Mouse (Mus musculus) frontal cortex, postnatal 25 days (tissue): Measurements from ENCODE around the gene Hivep1.

Experiments
- DNase-seq, 2 experiments: peaks; one replicate each; pipeline ENCODE4 v3.0.0; 2022; ENCODE audit warnings: low spot score in 2 of 2

The Hivep1 gene

DNA sequence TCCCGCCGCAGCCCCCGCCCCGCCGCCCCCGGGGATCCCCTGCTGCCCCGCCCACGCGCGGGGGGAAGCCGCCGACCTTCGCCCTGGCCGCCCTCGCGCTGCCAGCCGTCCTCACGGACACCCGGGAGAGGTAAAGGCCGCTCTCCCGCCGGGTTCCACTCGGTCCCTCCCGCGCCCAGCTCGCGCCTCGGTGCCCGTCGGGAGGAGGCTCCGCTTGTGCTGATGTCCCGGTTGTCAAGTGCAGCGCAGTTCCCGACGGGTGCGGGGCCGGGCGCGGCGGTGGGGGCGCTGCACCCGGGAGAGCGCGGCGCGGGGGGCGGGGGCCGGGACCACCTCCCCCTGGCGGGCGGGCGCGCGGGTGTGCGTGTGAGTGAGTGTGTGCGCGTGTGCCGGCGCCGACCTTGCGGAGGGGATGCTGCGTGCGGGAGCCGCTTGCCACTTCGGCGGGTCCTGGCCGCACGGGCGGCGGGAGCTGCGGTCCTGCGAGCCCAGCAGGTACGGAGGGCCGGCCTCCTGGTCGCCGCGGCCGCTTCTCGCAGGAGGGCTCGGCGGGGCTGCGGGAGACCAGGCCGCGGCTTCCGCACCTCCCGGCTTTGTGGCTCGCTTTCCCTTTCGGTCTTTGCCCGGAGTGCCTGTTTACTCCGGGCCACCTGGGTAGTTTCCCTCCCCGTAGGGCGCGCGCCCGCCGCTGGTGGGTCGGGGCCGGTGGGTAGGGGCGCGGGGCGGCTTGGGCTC is at the start of gene Hivep1:
Hivep1 (plus strand) TSS at position 61 of the 735 bp plus-strand sequence.
- peak; percentile 36 to 49 for DNase-seq

DNA sequence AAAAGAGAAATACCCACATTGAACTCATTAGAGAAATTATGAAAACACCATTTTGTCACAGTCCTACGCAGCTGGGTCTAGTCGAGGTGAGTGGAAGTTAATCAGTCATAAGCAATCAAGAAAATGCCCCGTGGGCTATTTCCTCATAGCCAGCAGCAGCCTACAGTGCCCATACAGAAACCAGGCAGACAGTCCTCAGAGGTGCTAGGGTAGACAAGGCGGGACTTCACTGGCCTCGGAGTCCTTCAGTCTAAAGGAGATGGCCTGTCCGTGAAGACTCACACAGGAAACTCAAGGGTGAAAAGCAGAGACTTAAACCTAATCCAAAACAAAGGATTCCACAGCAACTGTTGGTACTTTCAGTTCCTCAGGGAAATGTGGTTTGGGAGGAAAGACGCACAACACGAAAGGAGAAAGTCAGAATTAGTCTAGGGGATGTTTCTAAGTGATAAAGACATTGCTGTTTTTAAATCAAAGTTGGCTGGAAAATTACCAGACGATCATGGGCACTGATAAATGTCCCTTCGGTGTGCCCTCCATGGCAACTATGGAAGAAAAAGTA is 36.3 kb upstream of the Hivep1 start:
- no peak for DNase-seq

DNA sequence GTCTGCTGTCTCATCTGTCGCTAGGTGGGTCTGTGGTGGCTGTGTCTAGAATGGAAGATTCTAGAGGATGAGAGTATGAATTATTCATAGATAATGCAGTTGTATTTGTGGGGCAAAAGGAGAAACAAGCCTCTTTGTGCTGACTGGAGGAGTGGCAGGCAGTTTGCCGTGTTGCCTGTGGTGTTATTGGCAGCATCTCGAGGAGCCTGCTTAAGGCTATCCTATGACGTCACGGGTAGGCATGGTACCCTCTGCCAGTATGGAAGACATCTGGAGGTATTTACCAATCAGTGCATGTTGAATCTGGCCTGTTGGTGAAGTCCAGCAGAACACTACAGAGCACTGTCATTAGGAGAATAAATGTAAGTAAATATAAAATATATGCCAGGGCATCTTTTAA is 35.6 kb upstream of the Hivep1 start:
- DNase-seq, result no peak

DNA sequence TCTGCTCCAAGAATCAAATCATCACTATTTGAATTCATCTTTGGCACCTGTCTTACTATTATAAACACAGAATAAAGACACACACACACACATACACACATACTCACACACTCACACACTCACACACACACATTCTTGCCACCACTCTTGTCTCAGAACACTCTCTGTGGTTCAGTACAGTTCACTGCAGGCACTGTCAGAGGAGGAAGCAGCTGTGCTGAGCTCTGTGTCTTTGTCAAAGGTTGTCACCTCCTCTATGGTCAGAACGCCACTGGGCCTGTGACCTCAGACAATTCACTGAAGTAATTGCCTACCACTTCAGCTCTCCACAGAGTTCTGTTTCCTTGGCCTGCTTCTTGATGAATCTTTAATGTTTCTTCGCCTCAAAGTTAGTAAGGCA is 33.5 kb upstream of the Hivep1 start:
- DNase-seq, result no peak

DNA sequence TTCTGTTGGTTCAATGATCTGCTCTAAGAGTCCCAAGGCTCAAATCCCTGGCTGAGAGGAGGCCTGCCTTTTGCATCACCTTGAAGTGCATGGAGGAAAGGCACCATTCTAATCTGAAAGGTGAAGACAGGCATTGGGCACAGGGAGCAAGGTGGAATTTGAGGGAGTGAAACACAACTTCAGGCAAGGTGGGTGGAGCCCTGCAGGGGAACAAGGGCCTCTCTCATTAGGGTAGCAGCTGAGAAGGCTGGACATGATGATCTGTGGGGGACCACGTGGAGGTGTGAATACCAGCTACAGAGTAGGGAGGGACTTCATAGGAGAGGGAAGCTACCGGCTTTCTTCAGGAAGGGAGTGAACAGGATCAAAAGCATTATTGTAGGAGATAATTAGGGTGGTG is 10.6 kb upstream of the Hivep1 start:
- DNase-seq, result no peak

DNA sequence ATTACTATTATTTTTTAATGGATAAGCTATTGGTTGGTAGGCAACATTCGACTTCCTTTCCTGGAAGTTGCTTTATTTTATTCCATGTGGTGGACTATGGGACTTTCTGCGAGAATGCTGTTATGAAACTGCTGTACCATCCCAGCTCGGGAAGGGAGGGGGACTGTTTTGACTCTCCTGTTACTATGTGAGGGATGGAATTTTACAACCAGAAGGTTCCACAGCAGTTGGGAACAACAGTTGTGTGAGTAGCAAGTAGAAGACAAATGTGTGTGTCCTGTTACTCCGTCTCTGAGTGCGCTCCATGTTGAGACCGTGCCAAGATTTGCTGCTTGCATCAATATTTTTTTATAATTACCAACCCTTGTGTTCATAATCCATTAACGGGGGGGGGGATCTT is 8.4 kb upstream of the Hivep1 start:
- DNase-seq, result no peak

DNA sequence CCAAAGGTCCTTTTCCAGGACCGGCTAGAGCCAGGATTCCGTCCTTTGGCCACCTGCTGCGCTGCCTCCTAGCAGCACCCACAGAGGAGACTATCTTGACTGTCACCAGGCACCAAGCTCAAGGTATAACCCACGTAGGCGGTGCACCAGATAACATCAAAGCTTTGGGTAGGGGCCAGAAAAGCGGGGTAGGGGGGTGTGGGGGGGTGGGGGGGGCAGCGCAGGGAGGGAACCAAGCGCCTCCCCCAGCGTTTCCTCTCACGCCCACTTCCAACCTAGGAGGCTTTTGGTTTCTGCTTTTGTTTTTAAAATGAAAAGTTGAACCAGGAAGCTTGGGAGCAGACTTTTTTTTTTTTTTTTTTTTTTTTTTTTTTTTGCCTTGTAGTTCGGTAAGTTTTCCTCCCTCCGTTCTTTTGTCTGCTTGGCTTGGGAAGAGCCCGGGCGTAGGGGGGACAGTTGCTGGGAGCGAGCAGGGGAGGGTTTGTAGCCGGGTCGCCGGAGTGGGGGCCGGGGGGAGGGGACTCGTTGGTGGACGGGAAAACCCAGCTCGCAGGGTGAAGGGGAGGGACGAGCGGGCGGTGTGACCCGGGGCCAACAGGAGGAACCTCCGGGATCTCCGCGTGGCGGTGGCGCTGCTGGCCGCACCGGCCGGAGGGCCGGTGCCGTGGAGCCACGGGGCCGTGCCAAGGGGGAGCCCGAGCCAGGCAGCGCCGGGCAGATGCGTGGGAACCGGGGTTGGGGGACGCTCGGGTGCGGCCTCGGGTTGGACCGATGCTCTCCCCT is 2.6 kb upstream of the Hivep1 start:
- peak; percentile 32 to 33 for DNase-seq

DNA sequence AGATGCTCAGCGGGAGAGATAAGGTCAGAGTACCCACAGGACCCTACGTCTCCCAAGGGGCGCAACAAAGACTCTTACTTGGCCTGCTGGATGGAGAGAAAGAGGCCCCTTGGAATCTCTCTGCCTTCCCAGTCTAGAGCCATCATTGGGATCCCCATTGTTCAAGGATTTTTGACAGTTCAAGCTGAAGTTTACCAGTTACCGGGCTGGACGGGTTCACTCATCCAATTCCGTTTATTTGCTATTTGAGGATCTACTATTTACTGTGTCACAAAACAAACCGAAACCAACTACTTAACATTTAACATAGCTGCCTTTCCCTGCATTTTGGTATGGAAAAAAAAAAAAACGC is 2.1 kb upstream of the Hivep1 start:
- DNase-seq, result no peak

DNA sequence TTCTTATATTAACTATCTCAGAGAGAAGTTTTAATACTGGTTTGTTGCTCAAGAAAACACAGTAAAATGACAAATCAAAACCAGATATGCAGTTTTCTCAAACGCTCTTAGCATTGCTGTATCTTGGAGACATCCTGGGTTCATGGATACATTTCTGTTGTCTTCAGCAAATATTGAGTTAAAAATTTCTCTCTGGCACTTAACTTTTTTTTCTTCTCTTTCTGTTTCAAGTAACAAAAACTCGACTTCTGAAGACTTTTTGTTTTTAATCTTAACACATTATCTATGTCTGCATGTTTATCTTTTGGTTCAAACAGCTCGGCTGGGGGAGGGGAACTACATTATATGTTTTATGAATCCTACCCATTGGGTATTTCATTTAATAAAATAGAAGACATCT is 1.7 kb upstream of the Hivep1 start:
- DNase-seq, result no peak

DNA sequence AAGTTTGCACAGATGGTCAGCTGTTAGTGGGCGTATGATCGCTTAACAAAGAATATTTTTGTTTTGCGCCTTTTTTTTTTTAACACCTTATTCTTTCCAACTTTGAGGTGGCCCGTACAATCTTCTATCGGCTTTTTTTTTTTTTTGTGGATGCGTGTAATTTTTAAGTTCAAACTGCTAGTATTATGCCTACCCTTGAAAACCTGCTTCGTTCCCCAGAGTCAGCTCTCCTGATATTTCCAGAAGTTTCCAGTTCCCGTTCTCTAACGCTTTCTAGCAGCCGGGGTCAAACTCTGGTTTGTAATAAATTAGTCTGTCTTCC is 980 bp upstream of the Hivep1 start:
- no peak for DNase-seq

DNA sequence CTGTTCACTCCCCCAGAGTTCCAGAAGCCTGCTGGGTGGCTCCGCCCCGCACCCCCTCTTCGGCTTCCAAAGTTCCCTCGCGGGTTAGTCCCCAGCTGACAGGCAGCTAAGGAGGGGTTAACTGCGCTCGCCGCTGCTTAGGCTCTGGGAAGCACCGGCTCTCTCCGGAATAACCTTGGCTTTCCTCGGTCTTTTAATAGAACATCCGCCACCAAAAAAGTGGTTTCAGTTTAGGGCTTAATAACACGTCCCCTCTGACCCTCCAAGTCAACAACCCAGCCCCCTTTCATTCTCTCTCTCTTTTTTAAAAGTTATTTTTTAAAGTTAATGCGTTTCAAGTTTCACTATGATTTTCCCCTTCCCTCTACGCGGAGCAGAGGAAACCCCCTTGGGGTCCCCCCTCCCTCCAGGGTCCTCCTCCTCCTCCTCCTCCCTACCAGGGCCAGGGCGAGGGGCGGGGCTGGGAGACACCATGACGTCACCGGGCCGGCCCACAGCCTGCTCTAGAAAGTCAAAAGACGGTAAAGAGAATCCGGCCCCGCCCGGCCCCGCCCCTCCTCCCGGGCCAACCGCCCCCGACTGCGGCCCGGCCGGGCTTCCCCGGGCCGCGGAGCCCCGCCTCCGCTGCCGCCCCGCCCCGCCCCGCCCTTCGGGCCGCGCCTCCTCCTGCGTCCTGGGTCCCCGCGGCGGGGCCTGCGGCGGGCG is 467 bp upstream of the Hivep1 start:
- DNase-seq, result peak; percentile 75 to 81

DNA sequence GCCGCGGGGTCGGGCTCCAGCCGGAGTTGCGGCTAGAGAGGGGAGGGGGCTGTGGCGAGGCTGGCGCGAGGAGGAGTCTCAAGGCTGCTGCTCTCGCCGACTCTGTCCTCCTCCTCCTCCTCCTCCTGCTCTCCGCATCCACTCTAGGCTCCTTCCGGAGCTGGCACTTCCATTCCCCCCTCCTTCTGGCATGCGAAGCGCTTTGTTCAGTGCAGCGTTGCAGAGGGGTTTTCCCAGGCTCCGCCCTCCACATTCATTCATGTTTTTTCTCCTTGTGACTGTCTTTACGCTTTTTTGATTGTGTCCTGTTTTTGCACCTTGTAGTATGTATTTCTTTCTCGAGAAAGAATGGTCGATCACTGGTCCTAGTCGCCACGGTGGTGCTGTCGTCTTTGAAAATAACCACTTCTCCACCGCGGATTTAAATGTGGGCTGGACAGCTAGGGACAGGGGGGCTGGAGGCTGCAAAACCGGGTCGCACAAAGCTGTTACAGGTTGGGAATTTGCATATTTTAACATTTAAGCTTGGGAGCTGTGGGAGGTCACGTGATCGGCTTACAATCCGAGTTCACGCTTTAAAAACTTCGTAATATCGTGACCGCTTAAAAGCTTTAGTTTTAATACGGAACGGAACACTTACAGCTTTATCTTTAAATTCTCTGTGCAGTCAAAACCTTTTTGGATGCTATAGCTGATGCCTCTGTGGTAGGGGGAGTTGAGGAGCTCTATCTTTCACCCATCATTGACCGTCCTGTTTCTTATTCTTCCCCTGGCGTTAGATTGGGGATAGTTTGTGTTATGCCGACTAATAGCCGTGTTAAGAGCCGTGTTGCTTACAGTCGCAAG is 1.1 kb downstream of the Hivep1 start:
- peak; percentile 27 to 45 for DNase-seq

DNA sequence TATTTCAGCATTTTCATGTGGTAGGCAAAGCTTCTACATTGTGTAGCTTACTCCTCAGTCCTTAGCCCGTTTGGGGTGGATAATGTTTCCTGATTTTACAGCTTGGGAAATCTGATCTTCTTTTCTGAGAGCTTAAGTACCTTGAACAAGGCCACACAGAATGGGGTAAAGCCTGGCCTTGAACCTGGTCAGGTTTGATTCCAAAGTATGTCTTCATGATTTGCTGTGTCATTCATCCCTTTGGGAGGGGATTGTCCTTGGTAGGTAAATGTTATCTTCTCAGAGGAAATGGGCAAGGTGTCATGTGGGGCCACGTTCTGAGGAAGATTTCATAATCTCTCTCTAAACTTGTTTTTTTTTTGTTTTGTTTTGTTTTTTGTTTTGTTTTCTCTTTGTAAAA is 1.8 kb downstream of the Hivep1 start:
- DNase-seq, result no peak

DNA sequence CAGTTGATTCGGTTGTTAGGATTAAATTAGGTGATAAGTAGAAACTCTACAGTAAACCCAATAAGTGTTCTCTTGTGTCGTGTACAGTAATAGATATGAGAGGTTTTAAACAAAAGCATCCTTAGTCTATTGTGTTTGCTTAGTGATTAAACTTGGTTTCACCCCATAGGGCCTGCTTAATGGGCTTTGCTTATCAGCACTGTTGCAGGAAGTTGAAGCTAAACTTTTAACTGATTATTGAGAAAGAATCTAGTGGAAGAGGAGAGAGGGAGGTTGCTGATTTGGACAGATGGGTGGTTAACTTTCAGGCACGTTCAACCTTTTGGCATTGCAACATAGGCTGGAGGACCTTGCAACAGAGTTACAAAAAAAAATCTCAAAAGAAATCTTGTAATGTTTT is 2.3 kb downstream of the Hivep1 start:
- no peak for DNase-seq

DNA sequence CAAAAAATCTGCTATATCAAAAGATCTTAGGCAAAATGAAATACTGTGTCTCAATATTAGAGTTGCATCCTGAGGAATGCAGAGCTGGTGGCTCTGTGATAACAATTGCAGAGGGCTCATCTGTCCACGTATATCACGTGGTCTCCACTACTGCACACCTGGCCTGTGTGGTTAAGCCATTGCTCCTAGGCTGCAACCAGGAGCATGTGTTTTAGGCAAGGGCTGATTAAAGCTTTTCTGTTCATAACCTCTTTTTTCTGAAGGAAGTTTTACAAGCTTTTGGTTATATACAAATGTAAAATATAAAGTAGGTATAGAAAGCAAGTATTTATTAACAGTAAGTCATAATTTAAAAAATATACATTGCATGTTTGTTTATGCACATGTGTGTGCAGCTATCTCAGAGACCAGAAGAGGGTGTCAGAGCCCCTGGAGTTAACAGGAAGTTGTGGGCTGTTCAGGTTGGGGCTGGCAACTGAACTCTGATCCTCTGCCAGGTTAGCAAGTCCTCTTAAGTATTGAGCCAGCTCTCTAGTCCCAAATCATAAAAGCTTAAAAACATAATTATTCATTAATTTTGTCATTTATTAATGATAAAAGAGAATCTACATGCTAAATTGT is 5.0 kb downstream of the Hivep1 start:
- no peak for DNase-seq

DNA sequence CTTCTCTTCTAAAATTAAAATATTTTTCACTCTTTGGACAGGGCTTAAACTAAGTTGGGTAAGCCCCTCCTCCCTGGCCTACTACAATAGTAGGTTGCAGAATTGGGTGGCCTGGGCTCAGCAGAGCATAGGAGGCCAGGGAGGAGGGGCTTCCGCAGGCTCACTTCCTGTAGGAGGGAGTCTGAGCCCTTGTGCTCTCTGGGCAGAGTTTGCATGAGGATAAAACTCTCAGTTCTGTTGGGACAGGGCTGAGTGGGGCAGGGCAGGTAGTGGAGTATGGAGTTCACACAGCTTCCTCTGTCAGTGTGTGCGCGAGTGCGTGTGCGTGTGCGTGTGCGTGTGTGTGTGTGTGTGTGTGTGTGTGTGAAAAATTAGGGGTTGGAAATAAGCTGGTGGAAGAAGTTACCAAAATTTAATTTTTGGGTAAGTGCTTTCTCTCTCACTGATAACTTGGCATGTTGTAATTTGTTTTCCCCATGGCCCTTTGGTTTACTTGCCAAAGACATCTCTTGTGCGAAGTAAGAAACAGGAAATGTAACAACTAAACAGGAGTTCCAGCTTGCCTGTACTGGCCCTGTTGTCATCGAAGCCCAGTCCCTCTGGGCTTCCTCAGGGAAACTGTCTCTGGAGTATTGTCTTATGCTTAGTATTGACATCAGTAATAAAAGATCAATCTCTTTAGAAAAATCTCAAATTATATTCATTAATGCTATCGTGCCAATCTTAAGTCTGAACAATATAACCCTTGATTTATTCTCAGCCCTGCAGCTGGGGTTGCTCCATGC is 9.2 kb downstream of the Hivep1 start:
- DNase-seq, result no peak

DNA sequence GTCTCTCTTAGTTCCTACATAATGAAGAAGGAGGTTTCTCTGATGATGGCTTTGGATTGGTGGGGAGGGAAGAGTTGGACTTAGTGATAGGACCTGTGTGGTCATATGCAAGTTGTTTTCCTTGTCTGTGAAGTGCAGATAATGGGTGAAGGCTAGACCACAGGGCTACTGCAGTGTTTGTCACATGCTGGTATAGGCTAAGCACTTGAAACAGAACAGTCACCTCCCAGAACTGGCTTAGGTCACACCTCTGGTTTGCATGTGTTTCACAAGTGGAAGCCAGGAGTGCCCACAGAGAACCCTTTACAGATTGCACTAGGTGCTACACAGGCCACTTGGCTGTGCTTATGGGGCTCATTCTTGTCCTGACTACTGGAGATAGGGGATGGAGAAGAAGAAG is 12.4 kb downstream of the Hivep1 start:
- no peak for DNase-seq

DNA sequence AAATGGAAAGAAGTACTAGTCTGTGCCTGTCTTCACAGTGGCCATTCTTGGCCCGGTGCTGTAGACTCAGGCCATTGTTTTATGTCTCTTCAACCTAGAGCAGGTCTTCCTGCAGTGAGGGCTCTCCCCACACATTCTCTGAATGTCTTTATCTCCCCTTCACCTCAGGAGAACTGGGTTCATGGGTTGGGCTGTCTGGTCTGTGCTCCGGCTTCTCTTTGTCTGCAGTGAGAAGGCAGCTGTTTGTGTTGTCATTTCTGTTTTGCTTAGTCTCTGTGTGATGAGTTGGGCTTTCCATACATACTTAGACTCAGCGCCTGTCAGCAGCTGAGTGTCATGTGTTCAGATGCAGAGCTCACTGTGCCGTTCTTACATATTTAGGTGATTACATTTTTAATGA is 18.4 kb downstream of the Hivep1 start:
- no peak for DNase-seq

DNA sequence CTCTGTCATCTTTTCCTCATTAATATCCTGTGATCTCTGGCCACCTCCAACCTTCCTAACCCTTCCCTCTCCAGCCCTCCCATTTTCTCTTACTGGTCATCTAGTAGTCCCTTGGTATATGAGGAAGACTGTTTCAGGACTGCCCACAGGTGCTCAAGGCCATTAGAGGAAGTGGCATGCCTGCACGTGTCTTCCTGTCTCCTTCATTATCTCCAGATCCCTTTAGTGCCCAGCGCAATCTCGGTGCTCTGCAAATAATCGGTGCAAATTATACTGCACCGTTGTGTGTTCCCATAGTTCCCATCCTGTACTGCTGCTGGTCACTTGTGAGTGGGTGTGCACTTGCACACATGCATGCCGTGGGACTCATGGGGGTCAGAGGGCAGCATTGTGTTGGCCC is 19.2 kb downstream of the Hivep1 start:
- DNase-seq, result no peak

DNA sequence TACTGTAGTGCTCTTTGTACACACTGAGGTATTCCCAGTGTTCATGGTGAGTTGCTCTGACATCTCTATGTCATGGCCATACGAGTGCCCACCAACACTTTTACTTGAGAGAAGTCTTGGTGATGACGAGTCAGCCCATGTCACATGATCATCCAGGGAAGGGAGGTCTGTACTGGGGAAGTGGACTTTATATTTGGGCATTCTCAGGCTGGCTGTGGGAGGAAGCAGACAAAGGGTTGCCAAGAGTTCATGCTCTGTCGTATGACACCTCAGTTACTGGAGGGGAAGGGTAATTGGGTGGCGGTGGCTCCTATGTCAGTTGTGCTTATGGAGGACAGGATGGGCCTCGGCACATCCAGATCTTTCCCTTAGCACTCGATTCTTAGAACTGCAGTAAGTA is 21.5 kb downstream of the Hivep1 start:
- no peak for DNase-seq

DNA sequence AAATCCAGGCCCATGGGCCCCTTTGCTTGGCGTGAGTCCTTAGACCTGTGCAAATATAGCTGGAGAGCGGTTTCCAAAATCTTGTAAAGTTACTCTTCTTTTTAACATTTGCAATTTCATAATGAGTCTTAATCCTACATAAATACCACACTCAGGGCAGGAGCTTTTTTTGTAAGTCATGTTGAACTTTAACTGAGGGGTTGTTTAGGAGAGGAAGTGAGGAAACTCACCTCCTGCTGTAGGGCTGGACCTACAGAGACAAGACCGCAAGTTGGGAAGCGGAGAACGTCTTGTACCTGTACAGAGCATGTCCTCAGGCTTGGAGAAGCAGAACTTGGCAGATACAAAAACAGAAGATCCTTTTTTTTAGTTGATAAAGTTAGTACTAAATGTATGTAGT is 23.7 kb downstream of the Hivep1 start:
- no peak for DNase-seq
